ENCODE assay signal across 18 mouse cellular contexts in the genomic region with DNA sequence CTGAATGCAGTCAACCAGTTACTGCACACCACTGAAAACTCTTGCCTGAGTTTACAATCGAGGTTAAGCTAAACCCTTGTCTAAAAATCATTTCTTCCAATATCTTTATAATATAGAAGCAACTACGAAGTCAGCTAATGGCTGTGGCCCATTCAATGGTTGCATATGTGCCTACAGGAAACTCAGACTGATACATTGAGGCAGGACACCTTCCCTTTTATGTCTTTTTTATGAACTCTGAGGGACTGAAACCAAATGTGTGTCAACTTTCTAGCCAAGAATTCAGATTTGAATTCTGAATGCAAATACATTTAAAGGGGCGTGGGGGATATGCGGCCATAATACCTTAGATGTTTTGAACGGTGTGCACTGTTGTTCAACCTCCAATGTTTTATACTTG. TPM values are rescaled to one million over a fixed set of nuclear protein-coding genes. Genes with fewer than 3 reads are reported as not detected.
DNase-seq lines count a peak whose midpoint lies in the region; ATAC-seq and TF ChIP-seq lines count a peak whose summit lies in the region.
"Had no signal": no experiment of that assay in that cellular context is flagged by ENCODE, and none has a peak within 500 bp of the region (broad histone marks: within the 10 kb centered on the region; RNA-seq: fewer than 3 reads in every experiment).

No protein-coding gene starts in this region.

- H3K27ac ChIP-seq in forebrain, embryonic 12.5 days: no peak overlapping the region
- no peak overlapping the region for H3K27ac ChIP-seq in forebrain, postnatal 0 days (ENCODE audit: low read depth, low read length)
- H3K27ac ChIP-seq in hindbrain, embryonic 15.5 days (replicated peaks): no peak overlapping the region
- no peak overlapping the region for H3K27ac ChIP-seq in hindbrain, embryonic 16.5 days (ENCODE audit: low read depth, low read length)
- H3K27ac ChIP-seq in neural tube, embryonic 13.5 days (replicated peaks): no peak overlapping the region
- H3K27ac ChIP-seq in neural tube, embryonic 15.5 days (replicated peaks): no peak overlapping the region; the same call in 1 of the 2 replicates

- no peaks in the 10 kb centered on the region for H3K27me3 ChIP-seq in forebrain, embryonic 12.5 days
- no peaks in the 10 kb centered on the region for H3K27me3 ChIP-seq in forebrain, postnatal 0 days (ENCODE audit: insufficient read depth, low read length)
- no peaks in the 10 kb centered on the region for H3K27me3 ChIP-seq in hindbrain, embryonic 15.5 days
- no peaks in the 10 kb centered on the region for H3K27me3 ChIP-seq in hindbrain, embryonic 16.5 days (replicated peaks; ENCODE audit: control insufficient read depth, insufficient read depth, low read length)
- no peaks in the 10 kb centered on the region for H3K27me3 ChIP-seq in neural tube, embryonic 13.5 days
- no peaks in the 10 kb centered on the region for H3K27me3 ChIP-seq in neural tube, embryonic 15.5 days (replicated peaks)
- H3K27me3 ChIP-seq: intestine, embryonic 15.5 days; neural tube, embryonic 12.5 days had no signal

- peaks cover 18% of the 10 kb centered on the region for H3K4me1 ChIP-seq in forebrain, embryonic 12.5 days
- H3K4me1 ChIP-seq in forebrain, postnatal 0 days (ENCODE audit: insufficient read depth): no peaks in the 10 kb centered on the region
- peaks cover 17% of the 10 kb centered on the region for H3K4me1 ChIP-seq in hindbrain, embryonic 15.5 days (replicated peaks)
- peaks cover 5% of the 10 kb centered on the region for H3K4me1 ChIP-seq in hindbrain, embryonic 16.5 days (ENCODE audit: control insufficient read depth, insufficient read depth, low read depth, low read length)
- H3K4me1 ChIP-seq in neural tube, embryonic 13.5 days (replicated peaks): peaks cover 25% of the 10 kb centered on the region
- H3K4me1 ChIP-seq in neural tube, embryonic 15.5 days: peaks cover 21% of the 10 kb centered on the region; the same call in 1 of the 2 replicates
- H3K4me1 ChIP-seq: intestine, embryonic 15.5 days had no signal

- ATAC-seq in forebrain, embryonic 12.5 days (ENCODE audit: low FRiP score): no peak
- ATAC-seq in forebrain, postnatal 0 days: no peak
- ATAC-seq in hindbrain, embryonic 15.5 days (ENCODE audit: low FRiP score, low read depth): no peak
- no peak for ATAC-seq in hindbrain, embryonic 16.5 days
- no peak for ATAC-seq in neural tube, embryonic 13.5 days (ENCODE audit: low read depth)
- ATAC-seq in neural tube, embryonic 15.5 days (ENCODE audit: low FRiP score): no peak
- ATAC-seq: intestine, embryonic 15.5 days had no signal

- H3K4me2 ChIP-seq in forebrain, embryonic 12.5 days: peak overlapping the region; percentile 74; the same call in 1 of the 2 replicates
- no peak overlapping the region for H3K4me2 ChIP-seq in forebrain, postnatal 0 days (ENCODE audit: low read depth)
- peak overlapping the region; percentile 70; the same call in 1 of the 2 replicates for H3K4me2 ChIP-seq in hindbrain, embryonic 15.5 days
- no peak overlapping the region for H3K4me2 ChIP-seq in hindbrain, embryonic 16.5 days (ENCODE audit: low read length)
- peak overlapping the region; percentile 82 for H3K4me2 ChIP-seq in neural tube, embryonic 13.5 days
- H3K4me2 ChIP-seq in neural tube, embryonic 15.5 days: no peak overlapping the region

- DNase-seq in forebrain, postnatal 0 days: no peak
- DNase-seq in adrenal gland, adult 2 months: no peak
- DNase-seq: adrenal gland, postnatal 14 days; B cell, adult 2 months; cerebellum, adult 9-11 months; embryo, embryonic 11 days; heart, adult 11 months; heart, postnatal 14 days; kidney, postnatal 14 days; lung, postnatal 14 days; thymus, postnatal 4 days had no signal

- H3K36me3 ChIP-seq in forebrain, embryonic 12.5 days (replicated peaks): peaks cover 20% of the 10 kb centered on the region
- H3K36me3 ChIP-seq in forebrain, postnatal 0 days (ENCODE audit: insufficient read depth): no peaks in the 10 kb centered on the region; the same call in 1 of the 2 replicates
- H3K36me3 ChIP-seq in hindbrain, embryonic 15.5 days: 0 out of 2 replicates have a peak, but pooled peaks cover 6% of the 10 kb centered on the region
- H3K36me3 ChIP-seq in hindbrain, embryonic 16.5 days (ENCODE audit: control insufficient read depth, insufficient read depth, low read length): no peaks in the 10 kb centered on the region
- peaks cover 8% of the 10 kb centered on the region; the same call in 1 of the 2 replicates for H3K36me3 ChIP-seq in neural tube, embryonic 13.5 days
- H3K36me3 ChIP-seq in neural tube, embryonic 15.5 days: peaks cover 3% of the 10 kb centered on the region; the same call in 1 of the 2 replicates
- H3K36me3 ChIP-seq: intestine, embryonic 15.5 days had no signal

- no peak overlapping the region for H3K4me3 ChIP-seq in forebrain, embryonic 12.5 days (replicated peaks)
- no peak overlapping the region for H3K4me3 ChIP-seq in forebrain, postnatal 0 days (ENCODE audit: low read depth, low read length)
- H3K4me3 ChIP-seq in hindbrain, embryonic 15.5 days: no peak overlapping the region
- no peak overlapping the region for H3K4me3 ChIP-seq in hindbrain, embryonic 16.5 days (ENCODE audit: low read length)
- H3K4me3 ChIP-seq in neural tube, embryonic 13.5 days: no peak overlapping the region; the same call in 1 of the 2 replicates
- H3K4me3 ChIP-seq in neural tube, embryonic 15.5 days (replicated peaks): no peak overlapping the region

- 91% methylated on average over 5 of the region's 5 CpGs for WGBS in forebrain, embryonic 12.5 days
- WGBS in forebrain, postnatal 0 days: 94% methylated on average over 5 of the region's 5 CpGs
- 93% methylated on average over 5 of the region's 5 CpGs for WGBS in hindbrain, embryonic 15.5 days
- 97% methylated on average over 5 of the region's 5 CpGs for WGBS in hindbrain, embryonic 16.5 days
- 93% methylated on average over 5 of the region's 5 CpGs for WGBS in neural tube, embryonic 13.5 days
- WGBS in neural tube, embryonic 15.5 days: 94% methylated on average over 5 of the region's 5 CpGs

- no peaks in the 10 kb centered on the region for H3K9me3 ChIP-seq in forebrain, embryonic 12.5 days
- no peaks in the 10 kb centered on the region for H3K9me3 ChIP-seq in forebrain, postnatal 0 days (ENCODE audit: low read length)
- no peaks in the 10 kb centered on the region for H3K9me3 ChIP-seq in hindbrain, embryonic 15.5 days
- no peaks in the 10 kb centered on the region for H3K9me3 ChIP-seq in hindbrain, embryonic 16.5 days (ENCODE audit: control insufficient read depth, low read length)
- no peaks in the 10 kb centered on the region for H3K9me3 ChIP-seq in neural tube, embryonic 13.5 days
- H3K9me3 ChIP-seq in neural tube, embryonic 15.5 days (replicated peaks): no peaks in the 10 kb centered on the region
- H3K9me3 ChIP-seq: intestine, embryonic 15.5 days; neural tube, embryonic 12.5 days had no signal

- no peak for TF ChIP-seq CTCF in forebrain, postnatal 0 days (IDR thresholded peaks at IDR 0.05; ENCODE audit: low read depth)

- H3K9ac ChIP-seq in forebrain, embryonic 12.5 days: peak overlapping the region; percentile 96; the same call in 1 of the 2 replicates
- no peak overlapping the region for H3K9ac ChIP-seq in forebrain, postnatal 0 days
- H3K9ac ChIP-seq in hindbrain, embryonic 15.5 days: no peak overlapping the region
- no peak overlapping the region for H3K9ac ChIP-seq in hindbrain, embryonic 16.5 days (ENCODE audit: low read depth, low read length)
- no peak overlapping the region for H3K9ac ChIP-seq in neural tube, embryonic 13.5 days
- H3K9ac ChIP-seq in neural tube, embryonic 15.5 days (replicated peaks): no peak overlapping the region

RNA-seq across cellular contexts. Expression of a gene that starts 2.3 kb away (rescaled TPM):
- polyA plus RNA-seq in forebrain, embryonic 12.5 days (2016; fragmentation: Nextera tagmentation; extraction: Ambion mirVana): 34.3 and 35.2 TPM in 2 replicates
- 20.3 and 25.4 TPM in 2 replicates for total RNA-seq in forebrain, postnatal 0 days (2014; rRNA removed)
- polyA plus RNA-seq in forebrain, postnatal 0 days (2015; fragmentation: Nextera tagmentation; extraction: Ambion mirVana): 4.3 and 9.1 TPM in 2 replicates
- 14.5 and 14.7 TPM in 2 replicates for polyA plus RNA-seq in hindbrain, embryonic 15.5 days (2015; fragmentation: Nextera tagmentation; extraction: Ambion mirVana)
- polyA plus RNA-seq in hindbrain, embryonic 16.5 days (2015; fragmentation: Nextera tagmentation; extraction: Ambion mirVana): 12.6 and 12.8 TPM in 2 replicates
- 14.4 and 20.3 TPM in 2 replicates for polyA plus RNA-seq in neural tube, embryonic 13.5 days (2015; fragmentation: Nextera tagmentation; extraction: Ambion mirVana)
- 13.9 and 17.3 TPM in 2 replicates for polyA plus RNA-seq in neural tube, embryonic 15.5 days (2015; fragmentation: Nextera tagmentation; extraction: Ambion mirVana)
- 10 to 100 TPM; 42.6 to 60.3 TPM for total RNA-seq in adrenal gland, adult 2 months (2021)
- 13.5 and 16.2 TPM in 2 replicates for polyA plus RNA-seq in adrenal gland, adult 2 months (2012; rRNA removed)

Comparison
In these comparisons a context has a peak if more than half of its experiments do, and no peak if none do; other contexts are left out.
1. H3K4me2 ChIP-seq: peak in forebrain, embryonic 12.5 days (single experiment), hindbrain, embryonic 15.5 days (single experiment) and neural tube, embryonic 13.5 days (single experiment); none in forebrain, postnatal 0 days (single experiment), hindbrain, embryonic 16.5 days (single experiment) and neural tube, embryonic 15.5 days (single experiment).